Mouse (Mus musculus) yolk sac, embryonic 10.5 days (tissue): ENCODE data around the gene Mapk3.
"Not testable (repeated sequence)": the region's sequence is repeated elsewhere in the genome, so short reads cannot be mapped to it uniquely, and the experiment has no call there.

Experiments
- DNase-seq: peaks from one replicate; pipeline ENCODE4 v3.0.0-alpha.2; 2017; ENCODE audit warnings: low spot score

The Mapk3 gene

DNA sequence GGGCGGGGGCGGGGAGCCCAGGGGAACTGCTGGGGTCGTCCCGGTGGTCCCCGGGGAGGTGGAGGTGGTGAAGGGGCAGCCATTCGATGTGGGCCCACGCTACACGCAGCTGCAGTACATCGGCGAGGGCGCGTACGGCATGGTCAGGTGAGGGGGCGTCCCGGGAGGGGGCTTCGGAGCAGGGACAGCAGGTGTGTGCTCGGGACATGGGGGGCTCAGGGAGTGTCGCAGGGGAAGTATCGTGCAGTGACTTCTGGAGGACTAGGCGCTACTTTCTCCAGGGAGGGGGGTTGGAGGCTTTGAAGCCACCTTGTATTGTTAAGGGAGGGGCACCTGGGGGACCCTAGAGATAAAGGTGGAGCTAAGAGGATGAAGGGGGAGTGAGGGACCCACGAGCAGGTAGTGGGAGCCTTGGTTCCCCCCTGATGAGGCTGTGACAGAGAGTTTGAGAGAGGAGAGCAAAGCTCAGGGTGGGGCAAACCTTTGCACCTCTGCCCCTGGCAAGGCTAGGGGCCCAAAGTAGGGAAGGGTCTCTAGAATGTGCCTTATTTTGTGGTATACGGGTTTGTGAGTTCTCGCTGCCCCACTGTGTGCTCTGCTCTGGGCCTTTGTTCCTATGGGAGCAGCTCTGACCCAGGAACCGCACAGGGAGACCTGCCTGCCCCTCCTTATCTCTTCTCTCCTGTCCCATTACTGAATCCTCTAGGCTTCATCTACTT, 430 bp downstream of the Mapk3 start:
- no peak for DNase-seq

DNA sequence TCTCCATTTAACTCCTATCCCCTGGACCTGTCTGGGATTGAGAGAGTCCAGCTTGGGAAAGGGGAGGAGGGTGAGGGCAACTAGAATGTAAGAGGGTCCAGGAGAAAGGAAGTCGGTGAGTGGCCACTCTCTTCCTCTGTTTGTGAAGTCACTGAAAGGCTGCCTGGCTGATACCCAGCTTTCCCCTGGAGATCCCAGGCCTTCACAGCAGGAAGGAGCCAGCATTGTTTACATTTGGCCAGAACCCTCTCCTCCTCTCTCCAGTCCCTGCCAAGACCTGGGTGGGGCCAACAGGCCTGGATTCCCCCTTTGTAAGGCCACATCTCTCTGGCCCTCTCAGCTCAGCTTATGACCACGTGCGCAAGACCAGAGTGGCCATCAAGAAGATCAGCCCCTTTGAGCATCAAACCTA, 996 bp downstream of the Mapk3 start:
- DNase-seq = peak; percentile 83

DNA sequence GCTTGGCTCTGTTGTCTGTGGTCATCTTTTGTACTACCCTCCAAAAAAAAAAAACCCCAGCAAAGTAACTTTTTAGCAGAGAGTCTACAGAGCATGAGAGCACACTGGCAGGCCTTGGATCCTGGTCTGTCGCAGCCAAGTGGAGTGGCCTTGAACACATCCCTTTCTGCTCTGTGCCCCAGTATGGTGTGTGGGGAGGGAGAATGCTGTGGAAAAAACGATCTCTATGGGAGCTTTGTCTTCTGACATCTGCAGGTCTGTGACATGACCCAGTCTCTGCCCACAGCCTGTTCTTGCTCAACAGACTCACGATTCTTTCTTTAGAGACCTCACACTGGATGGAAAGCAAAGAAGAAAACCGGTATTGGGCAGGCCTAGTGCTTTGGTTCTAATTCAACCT, 1.6 kb downstream of the Mapk3 start:
- DNase-seq = no peak

DNA sequence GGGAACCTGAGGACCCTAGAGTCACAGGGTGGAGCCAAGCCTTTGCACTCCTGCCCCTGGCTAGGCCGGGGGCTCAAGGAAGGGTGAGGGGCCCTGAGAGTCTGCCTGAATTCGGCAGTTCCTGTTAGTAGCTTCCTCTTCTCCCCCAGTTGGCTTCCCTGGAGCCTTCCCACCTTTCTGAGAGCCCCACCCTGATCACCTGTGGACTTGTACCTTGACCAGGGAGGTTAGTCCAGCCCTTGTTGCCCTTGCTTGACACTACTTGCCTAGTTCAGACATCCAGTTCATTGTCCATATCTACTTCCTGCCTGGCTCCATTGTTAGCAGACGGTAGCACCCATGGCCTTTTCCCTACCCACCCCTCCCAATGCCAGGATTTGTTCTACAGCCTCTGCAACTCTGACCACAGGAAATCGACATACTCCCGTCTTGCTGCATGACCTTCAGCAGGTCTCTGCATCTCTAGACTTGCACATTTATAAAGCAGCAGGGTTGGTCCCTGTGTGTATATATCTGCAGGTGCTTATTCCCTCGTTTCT, 2.2 kb downstream of the Mapk3 start:
- peak; percentile 78 for DNase-seq

DNA sequence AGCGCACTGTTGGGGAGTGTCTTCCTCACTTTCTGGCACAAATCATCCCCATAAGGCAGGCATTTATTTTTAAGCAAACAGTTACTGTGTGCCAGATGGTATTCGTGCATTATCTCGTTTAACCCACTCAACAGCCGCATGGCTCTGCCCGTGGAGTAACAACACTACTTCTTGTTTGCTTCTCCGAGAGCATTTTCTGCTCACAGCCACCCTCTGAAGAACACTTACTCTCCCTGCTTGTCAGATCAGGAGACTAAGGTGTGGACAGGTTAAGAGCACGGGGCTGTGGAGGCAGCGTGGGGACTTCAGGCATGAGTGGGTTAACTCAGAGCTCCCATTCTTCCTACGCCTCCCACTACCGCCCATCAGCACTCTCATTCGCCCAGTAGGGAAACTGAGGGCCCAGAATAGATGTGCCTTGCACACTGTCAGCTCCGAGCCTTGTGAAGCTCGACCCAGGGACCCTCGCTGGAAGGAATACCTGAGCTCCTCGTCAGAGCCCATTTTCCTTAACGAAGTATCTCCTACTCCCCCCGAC, 3.1 kb downstream of the Mapk3 start:
- no peak for DNase-seq

DNA sequence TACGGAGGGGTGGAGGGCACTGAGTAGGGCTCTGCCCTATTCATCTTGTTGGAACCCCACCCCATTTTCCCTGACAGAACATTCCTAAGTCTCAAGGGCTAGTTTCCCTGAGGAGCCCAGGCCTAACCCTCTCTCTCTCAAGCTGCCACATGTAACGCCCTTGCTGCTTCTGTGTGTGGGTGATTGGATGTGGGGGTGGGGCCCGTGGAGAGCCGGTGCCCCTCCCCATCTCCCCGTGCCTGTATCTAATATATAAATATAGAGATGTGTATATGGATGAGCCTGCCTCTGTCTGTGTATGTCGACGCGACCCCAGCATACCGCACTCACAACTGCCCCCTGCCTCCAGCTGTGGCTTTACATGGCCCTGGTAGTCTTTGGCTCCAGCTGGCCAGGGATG, 6.1 kb downstream of the Mapk3 start:
- DNase-seq = no peak

DNA sequence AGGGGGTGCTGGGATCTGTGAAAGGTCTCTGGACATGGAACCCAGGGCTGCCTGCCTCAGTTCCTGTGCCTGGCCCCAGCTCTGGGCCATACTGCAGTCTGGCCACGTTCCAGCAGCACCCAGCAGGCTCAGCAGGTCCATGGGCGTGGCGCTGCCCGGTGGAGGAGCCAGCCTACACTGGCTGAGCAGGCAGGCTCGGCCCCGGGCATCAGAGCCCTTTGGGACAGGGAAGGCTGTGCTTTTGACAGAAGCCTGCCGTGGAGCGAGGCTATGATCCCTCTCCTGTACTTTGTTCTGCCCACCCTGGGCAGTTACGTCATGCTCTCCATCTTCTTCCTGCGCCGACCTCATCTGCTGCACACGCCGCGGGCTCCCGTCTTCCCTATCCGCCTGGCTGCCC, 6.8 kb downstream of the Mapk3 start, which contains the start of gene Gdpd3:
Gene Gdpd3, plus strand, starts transcription at position 134 of the 400 bp plus-strand sequence.
- DNase-seq = no peak

DNA sequence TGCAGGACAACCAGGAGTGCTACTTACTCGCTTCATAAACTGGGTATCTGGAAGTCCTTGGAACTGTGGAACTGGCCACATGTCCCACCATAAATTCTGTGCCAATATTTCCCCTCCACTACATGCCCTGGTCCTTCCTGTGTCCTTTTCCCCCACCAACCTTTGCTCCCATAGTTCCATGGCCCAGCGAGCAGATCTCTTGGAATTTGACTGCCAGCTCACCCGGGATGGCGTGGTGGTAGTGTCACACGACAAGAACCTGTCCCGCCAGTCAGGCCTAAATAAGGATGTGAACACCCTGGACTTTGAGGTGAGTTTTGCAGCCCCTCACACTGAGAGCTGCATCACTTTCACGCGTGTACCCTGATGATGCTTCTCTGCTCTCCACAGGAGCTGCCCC, 7.6 kb downstream of the Mapk3 start:
- no peak for DNase-seq

DNA sequence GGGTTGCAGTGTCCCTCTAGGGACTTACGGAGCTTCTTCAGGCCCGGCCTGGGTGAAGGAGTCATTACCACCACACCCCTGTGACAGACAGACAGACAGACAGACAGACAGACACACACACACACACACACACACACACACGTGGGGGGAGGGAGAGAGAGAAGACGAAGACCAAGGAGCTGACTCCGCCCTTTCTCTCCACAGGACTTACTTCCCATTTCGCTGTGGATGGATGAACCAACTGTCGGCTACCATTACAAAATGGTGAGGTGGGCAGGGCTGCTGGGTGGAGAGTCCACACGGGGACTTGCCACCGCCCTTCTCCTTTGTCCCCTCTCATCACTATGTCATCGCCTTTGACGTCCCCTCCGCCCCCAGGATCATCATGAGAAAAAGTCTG, 11.4 kb downstream of the Mapk3 start:
- no peak for DNase-seq

DNA sequence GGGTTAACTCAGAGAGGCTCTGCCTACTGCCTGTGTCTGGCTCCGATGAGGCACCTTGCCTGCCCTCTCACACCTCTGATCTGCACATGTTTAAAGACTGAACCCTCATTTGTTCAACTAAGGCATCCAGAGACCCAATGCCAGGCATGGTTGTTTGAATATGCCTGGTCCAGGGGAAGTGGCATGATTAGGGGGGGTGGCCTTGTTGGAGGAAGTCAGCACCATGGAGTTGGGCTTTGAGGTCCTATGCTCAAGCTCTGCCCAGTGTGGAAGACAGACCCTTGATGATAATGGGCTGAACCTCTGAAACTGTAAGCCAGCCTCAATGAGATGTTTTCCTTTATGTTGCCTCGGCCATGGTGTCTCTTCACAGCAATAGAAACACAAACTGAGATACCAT, 13.9 kb downstream of the Mapk3 start:
- DNase-seq = no peak

DNA sequence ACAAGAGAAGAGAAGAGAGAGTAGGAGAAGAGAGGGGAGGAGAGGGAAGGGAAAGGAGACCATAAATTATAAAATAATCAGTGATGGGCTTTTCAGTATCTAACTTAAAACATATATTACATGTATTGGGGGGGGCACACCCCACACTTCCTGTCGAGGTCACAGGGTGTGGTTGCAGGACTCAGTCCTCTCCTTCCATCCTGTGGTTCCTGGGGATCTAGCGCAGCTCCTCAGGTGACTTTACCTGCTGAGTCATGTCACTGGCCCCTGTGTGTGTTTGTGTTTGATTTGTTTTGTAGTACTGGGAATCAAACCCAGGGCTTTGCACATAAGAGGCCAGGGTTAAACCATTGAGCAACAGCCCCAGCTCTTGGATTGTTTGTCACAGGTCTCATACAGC, 15.1 kb downstream of the Mapk3 start:
- DNase-seq = peak; percentile 56

DNA sequence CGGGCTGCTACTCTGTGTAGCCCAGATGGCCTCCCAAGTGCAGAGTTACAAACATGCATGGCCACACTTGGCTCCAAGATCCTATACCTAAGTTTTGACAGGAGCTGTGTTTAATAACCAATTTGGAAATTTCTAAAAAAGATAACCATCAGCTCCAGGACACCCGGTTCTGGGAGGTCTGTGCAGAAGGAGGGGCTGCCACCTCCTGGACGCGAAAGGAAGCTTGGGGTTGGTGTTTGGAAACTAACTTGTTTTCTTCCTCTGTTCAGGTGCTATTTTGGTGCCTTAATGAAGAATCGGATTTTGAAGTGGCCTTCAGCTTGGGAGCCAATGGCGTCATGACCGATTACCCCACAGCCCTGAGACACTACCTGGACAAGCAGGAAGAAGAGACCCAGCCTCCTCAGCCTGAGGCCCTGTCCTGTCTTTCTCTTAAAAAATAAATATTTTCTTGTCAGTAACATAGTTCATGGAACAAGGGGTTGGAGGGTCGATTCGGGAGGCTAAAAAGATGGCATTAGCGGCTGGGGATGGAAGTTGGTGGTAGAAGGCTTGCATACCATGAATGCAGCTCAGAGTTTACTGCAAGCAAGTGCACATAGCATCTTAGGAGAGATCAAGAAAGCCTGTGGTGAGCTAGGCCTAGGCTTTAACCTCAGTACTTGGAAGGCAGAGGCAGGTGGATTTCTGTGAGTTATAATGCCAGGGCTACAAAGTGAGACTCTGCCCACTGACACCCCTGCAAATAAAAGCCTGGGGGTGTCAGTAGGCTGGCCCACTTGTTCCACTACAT, 16.0 kb downstream of the Mapk3 start:
- DNase-seq = no peak

DNA sequence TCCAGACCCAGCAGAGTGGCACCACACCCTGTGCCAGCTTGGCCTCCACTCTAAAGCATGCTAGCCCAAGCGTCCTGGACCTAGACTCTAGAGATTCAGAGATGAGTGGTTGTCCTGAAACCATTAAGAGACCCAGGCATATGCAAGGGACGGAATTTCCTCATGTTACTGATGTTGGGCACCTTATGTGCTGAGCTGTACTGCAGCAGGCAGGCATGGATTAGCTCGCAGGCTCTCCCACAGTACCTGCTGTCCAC, 16.5 kb downstream of the Mapk3 start:
- DNase-seq = no peak

DNA sequence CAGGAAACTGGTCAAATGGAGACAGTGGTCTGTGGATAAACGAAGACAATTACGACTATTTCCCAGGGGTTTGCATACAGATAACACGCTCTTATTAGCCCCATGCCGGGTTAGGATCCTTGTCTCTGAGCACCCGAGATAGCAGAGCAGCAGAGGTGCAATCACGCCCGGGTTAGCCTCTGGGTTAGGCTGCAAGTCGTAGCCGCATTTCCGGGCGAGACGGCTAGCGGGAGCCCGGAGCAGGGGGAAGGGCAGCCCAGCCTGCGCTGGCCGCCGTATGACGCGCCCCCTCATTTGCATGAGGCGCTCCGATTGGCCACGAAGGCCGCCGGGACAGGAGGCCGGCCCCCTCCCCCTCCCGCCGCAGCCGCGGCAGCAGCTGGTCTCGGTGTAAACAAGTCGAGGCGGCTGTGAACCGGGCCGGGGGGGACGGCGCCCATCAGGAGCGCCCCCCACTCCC, 17.2 kb downstream of the Mapk3 start, which contains the start of gene Ypel3:
Gene Ypel3, plus strand, starts transcription at position 358 of the 460 bp plus-strand sequence.
- peak; percentile 92 for DNase-seq

DNA sequence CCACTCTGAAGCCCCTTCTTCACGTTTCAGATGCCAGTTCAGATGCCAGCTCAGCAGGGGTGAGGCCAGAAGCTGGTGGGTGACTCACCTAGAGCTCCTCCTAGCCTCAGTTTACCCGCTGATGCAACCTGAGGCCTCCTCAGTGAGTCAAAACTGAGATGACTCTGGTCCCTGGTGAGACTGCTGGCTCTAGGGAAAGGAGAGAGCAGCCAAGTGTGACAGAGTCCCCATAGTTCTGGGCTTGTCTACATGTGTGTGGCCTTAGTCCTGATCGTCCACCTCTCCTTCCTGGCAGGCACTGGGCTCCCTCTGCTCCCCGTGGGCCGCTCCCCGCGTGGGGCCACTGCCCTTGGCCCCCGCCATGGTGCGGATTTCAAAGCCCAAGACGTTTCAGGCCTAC, 18.1 kb downstream of the Mapk3 start:
- DNase-seq = no peak

DNA sequence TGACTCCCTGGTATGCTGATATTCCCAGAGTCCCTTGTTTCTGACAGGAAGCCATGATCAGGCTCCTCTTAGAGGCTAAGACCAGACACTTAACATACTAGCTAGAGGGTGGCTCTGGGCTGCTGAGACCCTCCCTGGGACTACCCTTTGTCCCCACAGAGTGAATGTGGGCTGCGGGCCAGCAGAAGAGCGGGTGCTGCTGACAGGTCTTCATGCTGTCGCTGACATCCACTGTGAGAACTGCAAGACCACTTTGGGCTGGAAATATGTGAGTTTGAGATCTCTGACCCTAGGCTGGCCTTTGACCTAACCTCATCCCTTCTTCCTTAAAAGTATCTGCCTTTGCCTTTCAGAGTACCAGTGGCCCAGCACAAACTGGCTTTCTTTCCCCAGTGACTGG, 18.7 kb downstream of the Mapk3 start:
- DNase-seq = no peak

DNA sequence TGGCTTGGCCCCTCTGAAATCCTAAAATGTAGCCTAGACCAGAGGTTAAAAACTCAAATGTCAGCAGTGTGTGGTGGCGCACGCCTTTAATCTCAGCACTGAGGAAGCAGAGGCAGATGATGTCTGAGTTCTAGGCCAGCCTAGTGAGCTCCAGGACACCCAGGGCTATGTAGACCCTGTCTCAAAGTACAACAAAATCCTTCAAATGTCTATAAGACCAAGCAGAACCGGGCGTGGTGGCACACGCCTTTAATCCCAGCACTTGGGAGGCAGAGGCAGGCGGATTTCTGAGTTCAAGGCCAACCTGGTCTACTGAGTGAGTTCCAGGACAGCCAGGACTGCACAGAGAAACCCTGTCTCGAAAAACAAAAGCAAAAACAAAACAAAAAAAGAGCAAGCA, 19.7 kb downstream of the Mapk3 start:
- DNase-seq = not testable (repeated sequence)

DNA sequence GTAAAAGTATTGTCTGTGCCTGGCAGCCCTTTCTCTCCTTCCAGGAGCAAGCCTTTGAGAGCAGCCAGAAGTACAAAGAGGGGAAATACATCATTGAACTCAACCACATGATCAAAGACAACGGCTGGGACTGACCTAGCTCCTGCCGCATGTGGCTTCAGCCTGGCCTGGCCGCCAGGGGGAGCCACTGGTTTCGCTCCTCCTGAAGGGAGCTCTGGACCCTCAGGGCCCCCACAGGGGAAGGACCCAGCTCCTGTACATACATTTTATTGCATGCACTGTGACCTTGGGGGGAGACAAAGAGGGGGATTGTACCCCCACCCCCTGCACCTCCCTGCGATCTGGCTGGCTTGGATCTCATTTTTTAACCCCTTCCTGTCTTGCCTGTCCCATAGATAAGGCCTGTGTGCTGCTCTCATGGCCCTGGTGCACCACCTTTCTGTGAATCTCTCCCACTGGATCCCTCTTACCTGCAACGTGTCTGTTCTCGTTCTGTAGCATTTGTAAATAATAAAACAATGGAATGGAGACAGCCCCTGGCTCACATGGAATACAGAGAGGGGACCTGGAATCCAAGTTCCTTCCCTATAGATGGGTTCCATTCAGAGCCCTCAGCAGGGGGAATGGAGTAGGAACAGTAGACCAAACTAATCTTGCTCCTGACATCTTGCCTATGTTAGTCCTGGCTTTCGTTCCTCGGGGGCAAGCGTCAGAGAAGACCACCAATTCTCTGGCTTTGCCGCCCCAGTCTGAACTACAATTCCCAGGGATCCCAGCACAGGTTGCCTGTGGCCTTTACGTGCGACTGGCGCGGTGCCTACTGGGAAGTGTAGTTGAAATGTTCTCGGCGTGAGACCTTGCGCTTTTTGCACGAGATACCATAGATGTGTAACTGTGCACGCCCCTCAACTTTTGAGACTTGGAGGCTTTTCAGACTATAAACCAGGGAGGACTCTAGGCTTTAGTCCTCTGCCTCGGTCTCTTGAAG, 20.9 kb downstream of the Mapk3 start:
- peak; percentile 77 for DNase-seq

DNA sequence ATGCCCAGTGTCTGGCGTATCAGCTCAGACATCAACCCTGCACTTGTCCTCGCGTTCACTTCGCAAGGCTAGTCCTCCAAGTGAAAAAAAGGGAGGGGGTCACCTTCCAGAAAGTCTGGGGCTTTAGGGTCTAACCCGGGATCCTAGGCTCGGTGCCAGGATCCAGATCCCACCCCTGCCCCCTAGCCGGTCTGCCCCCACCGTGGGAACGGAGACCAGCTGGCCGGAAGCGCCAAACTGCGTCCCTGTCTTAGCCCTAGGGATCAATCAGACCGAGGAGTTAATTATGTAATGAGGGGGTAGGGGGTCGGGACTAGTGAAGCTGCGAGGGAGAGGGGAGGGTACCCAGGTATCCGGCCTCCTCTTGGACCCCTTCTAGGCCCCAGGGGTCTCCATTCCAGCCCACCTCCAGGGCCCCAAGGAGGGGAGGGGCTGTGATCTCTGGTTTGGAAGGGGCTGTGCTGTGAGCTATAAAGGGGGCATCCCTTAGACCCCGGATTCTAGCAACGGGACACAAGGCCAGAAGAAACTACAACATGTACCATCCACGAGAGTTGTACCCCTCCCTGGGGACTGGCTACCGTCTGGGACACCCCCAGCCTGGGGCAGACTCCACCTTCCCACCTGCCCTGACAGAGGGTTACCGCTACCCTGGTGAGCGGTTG, 21.7 kb downstream of the Mapk3 start, which contains the start of gene Tbx6:
Gene Tbx6, plus strand, starts transcription at position 513 of the 665 bp plus-strand sequence.
- no peak for DNase-seq

DNA sequence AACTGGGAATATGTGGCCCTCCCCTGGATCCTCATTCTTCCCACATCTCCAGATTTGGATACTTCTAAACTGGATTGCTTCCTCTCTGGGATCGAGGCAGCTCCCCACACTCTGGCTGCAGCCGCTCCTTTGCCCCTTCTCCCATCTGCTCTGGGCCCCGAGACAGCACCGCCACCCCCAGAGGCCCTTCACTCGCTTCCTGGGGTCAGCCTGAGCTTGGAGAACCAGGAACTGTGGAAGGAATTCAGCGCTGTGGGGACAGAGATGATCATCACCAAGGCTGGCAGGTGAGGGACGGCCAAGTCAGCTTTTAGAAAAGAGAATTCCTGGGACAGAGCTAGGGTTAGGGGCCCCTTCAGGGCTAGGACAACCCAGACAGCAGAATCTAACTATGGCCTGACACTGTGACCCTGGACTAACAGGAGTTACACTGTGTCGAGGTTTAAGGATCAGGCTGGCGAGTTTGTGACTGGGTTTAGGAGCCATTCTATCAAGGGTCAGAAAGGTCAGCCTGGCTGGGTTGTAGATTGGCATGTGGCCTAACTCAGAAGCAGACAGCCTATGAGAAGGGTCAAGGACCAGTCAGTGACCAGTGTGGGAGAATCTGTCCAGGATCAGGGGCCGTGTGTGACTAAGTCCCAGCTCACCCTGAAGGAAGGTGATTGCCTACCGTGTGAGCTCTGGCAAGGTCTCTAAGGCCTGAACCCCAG, 22.4 kb downstream of the Mapk3 start:
- no peak for DNase-seq

DNA sequence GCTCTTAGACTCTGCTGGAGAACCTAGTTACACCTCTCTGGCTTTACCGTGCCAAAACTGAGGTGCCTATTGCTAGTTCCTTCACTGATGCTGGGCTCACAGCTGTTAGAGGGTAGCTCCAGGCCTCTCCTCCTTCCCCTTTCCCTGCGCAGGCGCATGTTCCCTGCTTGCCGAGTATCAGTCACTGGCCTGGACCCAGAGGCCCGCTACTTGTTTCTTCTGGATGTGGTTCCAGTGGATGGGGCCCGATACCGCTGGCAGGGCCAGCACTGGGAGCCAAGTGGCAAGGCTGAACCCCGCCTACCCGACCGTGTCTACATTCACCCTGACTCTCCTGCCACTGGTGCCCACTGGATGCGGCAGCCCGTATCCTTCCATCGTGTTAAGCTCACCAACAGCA, 23.3 kb downstream of the Mapk3 start:
- no peak for DNase-seq
